Mouse (Mus musculus): Measurements from ENCODE around the gene Vmn2r103.

The Vmn2r103 gene

DNA sequence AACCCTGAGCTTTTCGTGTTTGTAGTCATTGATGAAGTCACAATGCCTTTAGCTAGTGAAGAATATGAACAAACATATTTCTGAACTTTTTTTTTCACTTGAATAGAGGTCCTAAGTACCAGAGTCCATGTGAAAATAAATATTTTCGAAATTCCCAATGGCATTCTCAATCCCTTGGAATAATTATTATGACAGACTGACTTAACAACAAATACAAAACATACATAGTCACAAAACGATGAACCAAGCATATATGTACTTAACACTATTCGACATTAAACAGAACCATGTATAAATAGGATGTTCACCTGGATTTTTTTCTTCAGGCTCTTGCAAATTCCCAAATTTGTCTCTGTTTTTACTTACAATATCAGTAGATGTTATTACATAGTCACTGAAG lies at the start of gene Vmn2r103:
Gene Vmn2r103, plus strand, starts transcription at position 301 of the 400 bp plus-strand sequence.
- no peak for DNase-seq (ENCODE audit: low spot score in 2 of 2)

DNA sequence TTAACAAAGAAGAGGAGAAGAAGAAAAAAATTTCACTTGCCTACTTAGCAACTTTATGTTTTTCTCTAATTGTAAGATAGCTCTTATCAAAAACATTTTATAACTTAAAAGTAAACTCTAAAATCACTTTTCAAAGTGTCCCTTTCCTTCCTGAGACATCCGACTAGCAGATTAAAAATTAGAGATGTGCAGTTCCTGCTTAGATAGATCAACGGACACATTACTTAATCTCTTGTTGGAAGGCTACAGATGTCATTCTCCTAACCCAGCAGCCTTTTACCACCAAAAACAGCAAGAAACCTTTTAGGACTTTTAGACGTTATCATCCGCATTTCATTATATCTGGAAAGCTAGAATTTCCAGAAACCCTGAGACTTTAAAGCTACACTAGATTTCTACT lies 5.8 kb downstream of the Vmn2r103 start:
- no peak for DNase-seq (ENCODE audit: low spot score in 2 of 2)

GRCm38 (mm10) chr17:19789248-19789647 lies 16.1 kb downstream of the Vmn2r103 start:
- no peak for DNase-seq (ENCODE audit: low spot score in 2 of 2)

All from urinary bladder, postnatal 4 days (tissue).